Mouse (Mus musculus) spleen, postnatal 36 days (tissue): ENCODE results near the gene Tmem69.

Experiments
- DNase-seq, 2 experiments: peaks; one replicate each; pipeline ENCODE4 v3.0.0; 2022; ENCODE audit warnings: low spot score in 2 of 2, mixed read lengths in 1 of 2

Tmem69 gene

DNA sequence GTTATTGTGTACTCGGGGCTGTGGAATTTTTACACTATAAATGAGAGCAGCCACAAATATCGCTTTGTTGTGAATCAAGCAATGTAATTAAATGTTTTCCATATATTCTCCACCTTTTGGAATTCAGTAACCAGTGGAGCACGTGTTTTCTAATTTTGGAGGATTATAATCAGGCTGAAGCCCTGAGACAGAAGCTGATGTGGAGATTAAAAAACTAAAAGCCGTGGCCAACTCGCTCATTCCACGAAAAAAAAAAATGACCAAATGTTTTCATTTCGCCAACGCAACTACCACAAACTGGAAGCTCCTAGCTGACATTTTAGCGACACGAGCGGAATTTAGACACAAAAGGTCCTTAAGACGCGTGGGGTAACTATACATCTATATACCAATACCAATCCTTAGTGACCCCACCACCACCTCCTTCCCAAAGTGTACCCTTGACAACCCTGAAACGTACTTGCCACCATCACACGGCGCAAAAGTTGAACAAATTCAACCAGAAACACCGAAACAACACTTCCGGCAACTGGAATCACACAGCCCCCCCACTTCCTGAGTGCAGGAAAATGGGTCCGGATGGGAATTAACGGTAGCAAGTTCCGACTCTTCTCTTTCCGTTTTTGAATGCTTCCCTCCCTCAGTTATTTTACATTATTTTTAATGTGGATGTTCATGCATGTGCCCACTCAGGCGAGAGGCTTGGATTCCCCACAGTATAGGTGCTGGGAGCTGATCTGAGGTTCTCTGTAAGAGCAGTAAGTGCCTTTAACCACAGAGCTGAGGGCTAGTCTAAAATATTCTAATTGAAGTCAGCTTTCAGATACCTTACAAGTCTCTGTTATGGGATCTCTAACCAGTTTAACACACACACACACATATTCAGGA is at the start of gene Tmem69:
Tmem69 (minus strand) TSS at position 524 of the 888 bp plus-strand sequence.
- peak; percentile 65 to 77 for DNase-seq

DNA sequence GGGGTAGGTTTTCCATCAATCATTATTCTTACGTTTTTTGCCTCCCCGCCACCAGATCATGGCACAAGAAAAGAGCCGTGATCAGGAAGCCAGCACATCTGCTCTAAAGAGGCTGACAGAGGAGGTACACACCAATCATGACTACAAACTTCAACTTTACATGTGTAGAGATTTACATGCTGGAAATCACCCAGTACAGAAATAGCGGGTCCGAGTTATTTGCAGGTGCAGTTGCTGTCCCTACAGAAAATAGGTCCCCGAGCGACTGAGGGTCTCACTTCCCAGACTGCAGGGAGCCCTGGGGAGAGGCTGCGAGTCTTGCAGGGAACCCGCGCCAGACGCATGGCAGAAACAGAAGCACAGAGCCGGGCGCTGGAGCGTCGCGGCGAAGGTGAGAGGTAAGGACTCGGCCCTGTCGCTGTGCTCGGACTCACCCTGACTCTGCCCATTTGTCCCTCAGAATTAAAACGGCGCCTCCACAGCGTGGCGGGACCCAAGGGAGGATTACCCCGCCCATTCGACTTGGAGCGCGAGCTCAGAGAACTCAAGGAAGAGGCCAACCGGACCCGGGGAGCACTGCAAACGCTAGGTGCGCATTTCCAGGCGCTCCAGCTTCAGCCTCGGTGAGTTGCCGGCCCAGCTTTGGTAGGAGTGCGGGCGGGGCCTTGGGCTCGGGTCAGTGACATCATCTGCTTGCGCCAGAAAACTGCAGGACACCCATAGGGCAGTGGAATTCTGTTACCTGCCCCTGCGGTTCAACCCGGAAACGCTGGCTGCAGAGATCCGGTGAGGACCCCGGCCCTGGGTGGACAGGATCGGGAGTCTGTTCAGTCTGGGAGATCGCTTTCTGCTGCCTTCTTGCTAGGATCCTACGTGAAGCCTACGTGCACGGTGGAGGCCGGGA is 41.5 kb upstream of the Tmem69 start:
- peak; percentile 86 to 87 for DNase-seq

DNA sequence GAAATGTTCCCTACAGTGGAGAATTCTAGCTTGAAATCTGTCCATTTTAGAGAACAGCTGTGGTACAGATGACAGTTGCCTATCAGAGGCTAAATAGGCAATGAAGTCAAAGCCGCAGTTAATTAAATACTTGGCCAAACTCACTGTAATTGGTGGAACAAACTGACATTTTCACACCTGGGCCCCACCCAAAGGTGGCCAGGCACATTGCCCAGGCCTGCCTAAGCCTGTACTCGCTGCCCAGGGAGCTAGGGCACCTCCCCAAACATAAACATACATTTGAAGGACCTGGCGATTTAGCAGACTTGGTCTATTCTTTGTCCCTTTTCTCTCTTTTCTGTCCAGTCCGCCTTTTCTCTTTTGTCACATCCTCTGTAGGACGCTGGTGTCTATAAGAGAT is 40.6 kb upstream of the Tmem69 start, which contains the start of gene Ccdc17:
Ccdc17 (plus strand) TSS at position 276 of the 400 bp plus-strand sequence.
- no peak for DNase-seq

DNA sequence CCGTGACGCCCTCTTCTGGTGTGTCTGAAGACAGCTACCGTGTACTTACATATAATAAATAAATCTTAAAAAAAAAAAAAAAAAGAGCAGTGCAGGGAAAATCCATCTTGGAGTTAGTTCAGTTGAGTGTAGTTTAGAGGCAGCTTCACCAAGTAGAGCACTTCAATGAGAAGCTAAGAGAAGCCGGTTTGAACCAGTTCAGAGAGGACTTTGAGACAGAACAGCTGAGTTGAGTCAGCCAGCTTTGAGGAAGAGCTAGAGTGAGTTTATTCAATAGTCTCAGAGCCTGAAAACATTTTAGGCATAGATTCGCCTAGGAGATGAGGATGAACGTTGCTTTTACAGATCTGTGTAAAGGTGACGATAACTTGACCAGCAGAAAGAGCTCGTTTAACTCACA is 40.1 kb upstream of the Tmem69 start:
- DNase-seq: no peak

DNA sequence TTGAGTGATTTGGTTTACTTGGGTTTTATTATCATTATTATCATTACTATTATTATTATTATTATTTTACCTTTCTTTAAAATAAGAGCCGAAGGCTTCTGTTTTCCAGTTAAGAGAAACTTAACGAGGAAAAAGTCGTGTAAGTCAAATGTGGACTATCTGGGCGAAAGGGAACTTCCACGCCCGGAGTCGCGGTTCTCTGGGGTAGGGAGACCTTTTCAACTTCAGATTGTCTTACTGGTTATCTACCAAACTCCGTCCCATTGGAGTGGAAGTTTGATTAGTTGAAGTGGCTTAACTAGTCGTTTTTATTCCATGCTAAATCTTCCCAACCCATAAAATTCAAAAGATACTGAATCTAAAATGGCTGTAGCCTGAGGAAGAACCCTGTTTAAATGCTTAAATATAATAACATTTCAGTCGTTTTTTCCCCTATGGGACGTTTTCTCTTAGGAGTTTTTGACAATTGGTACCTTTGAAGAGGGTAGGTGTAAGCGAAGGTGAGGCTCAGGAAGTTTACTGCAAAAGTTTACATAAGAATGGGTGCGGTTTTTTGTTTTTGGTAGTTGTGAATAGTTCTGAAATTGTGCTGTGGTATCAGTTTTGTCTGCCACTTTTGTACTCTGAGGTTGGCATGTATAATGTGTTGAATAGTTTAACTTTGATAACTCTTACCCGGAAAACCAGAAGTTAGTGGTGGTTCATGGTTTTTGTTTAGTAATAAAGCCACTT is 2.6 kb upstream of the Tmem69 start:
- DNase-seq: peak in 1 of 2 experiments; percentile 29

DNA sequence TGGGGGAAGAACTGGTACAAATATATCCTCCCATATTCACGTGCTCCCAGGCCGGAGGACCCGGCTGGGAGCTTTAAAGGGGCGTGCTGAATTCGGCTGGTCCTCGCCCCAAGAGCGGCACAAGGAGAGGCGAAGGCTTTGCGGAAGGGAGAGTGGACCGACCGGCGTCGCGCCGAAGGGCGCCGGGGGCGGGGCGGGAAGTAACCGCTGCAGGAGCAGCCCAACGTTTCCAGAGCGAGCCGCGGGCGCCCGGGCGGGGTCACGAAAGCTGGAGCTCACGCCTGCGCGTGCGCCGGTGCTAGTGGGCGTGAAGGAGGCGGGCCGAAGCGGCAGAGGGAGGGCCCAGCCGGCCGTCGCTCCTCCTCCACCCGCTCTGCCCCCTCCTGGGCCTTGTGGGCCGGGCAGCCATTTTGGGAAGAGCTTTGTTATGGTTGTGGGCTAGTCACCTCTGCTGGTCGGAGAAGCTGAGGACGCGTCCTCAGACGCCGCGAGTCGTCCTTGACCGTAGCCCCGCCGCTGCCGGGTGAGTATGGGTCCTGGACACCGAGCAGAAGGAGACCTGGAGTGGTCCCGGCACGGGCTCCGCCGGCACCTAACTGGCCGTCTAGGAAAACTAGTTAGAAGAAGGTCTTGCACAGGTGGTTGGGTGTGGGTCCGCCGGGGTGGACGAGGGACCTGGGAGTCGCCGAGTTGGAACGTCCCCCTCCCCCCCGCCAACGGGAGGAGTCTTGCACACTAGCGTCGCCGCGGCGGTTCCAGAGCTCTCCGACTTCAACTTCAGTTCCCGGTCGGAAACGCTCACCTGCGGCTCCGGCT is 1.8 kb upstream of the Tmem69 start, which contains the start of gene Gpbp1l1:
Gpbp1l1 (plus strand) TSS at position 353 of the 816 bp plus-strand sequence.
- peak; percentile 98 for DNase-seq

DNA sequence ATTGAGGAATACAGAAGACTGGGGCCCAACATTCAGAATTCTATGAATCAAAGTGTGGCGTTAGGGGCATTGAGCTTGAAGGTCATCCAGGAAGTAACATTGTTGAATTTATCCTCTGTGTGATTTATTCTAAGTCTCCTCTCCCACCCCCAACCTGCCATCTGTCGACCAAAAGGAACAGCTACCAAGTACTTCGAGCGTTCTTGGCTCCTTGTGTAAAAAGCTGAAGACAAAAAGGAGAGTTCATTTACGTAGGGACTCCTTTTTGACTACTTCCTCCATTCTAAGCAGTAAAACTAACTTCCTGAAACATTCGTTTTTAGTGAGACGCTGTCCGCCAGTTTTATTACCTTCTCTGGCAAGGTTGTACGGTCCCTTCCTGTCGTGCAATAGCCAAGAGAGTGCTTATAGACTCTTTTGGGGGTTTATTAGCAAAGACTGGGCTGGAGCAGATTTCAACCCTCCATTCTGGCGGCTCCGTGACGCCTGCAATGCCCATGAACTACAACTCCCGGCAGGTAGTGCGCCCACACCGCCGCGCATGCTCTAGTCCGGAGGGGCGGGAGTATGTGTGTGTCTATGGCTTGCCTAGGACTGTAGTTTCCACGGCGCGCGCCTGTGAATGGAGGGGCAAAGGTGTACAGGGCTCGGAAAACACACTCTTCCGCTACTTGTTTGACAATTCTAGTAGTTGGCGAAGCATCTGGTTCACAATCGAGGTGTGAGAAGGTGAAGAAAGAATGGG is 997 bp upstream of the Tmem69 start:
- DNase-seq: peak; percentile 93 to 96

DNA sequence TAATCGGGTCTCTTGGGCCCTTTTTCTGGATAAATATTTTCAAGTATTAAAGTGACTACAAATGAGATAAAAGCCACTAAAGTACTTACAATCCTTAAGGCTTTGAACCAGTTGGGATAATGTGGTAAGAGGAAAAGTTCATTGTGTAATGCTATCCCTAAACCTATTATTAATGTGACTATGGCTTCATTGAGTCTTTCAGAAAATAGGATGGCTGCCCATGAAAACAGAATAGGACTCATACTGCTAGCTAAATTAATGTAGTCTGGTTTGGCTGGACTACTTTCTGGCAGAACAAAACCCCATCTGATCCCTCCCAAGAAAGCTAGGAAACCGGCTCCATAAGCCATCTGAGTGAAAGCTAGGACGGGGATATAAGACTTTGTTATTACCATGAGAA is 2.7 kb downstream of the Tmem69 start:
- DNase-seq: no peak

DNA sequence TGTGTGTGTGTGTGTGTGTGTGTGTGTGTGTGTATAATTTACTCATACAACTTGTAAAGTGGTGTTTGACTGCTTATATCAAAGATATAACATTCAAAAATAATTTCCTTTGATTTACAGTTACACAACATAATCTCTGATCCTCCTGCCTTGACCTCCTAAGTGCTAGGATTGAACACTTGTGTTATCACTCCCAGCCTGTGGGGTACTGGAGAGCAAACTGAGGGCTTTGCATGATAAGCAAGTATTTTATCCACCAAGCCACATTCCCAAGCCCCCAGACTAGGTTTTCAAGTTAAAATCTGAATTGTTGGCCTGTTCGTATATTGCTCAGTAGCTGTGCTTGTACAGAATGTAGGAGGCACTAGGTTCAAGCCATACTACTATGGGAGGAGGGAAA is 5.3 kb downstream of the Tmem69 start:
- no peak for DNase-seq

DNA sequence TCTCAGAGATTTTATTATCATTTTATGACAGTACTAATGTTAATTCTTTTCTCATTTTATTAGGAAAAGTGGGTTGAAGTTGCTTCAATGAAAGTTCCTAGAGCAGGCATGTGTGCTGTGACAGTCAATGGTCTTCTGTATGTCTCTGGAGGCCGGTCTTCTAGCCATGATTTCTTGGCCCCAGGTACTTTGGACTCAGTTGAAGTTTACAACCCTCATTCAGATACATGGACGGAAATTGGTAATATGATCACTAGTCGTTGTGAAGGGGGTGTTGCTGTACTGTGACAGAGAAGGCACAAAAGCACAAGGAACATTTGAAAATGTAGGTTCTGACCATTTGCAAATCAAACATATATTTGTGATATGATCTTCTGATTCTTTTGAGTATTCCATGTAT is 18.0 kb downstream of the Tmem69 start:
- DNase-seq: no peak

DNA sequence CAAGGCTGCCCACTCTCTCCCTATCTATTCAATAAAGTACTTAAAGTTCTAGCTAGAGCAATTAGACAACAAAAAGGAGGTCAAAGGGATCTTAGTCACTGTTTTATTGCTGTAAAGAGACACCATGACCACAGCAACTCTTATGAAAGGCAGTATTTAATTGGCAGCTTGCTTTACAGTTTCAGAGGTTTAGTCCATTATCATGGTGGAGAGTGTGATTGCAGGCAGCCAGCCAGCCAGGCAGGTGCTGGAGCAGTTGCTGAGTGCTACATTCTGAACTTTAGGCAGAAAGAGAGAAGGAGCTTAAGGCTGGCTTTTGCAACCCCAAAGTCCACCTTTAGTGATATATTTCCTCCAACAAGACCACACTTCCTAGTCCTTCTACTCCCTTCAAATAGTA is 19.4 kb downstream of the Tmem69 start:
- no peak for DNase-seq

DNA sequence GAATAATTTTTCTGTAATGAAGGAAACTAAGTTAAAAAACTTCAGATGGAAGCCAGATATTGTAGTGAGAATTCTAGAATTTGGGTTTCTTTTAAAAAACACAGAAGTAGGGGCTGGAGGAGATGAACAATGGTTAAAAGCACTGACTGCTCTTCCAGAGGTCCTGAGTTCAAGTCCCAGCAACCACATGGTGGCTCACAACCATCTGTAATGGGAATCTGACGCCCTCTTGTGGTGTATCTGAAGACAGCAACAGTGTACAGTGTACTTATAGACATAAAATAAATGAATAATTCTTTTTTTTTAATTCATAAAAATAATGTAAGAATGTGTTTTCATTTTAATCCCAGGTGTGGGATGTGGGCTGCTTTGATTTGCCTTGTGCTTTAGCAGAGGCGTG is 24.6 kb downstream of the Tmem69 start:
- DNase-seq: no peak

DNA sequence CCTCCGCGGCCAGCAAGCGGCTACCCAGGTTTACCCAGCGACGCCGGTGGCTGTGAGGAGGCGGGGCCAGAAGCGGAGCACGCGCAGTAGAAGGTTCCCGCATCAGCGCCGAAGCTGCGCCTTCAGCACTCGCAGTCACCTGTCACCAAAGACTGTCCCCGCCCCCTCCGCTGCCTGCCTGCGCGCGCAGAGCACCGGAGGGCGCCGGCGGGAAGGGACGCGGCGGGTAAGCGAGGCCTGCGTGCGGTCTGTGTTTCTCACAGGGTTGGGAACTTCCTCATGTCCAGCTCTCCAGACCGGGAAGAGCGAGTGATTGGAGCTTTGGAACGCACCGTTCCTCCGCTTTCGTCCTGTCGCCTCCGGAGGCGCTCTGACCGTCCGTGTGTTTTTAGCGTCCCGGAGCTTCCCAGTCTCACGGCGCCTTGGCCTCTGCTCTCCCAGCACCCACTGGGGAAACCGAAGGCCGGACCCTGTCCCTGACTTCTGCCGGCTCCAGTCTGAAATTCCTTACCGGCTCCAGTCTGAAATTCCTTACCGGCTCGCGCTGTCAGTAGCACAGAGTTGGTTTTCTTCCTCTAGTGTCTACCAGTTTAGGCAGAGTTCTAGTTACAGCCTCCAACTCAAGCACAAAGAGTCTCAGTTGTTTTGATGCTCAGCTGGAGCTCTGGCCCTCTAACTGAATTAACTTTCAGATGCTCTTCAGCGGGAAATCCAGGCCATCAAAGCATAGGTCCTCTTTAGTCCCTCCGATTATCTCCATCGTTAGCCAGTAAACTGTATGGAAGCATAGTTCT is 48.1 kb downstream of the Tmem69 start, which contains the start of gene Ipp:
Ipp (plus strand) TSS at position 125 of the 794 bp plus-strand sequence.
- DNase-seq: peak; percentile 96

DNA sequence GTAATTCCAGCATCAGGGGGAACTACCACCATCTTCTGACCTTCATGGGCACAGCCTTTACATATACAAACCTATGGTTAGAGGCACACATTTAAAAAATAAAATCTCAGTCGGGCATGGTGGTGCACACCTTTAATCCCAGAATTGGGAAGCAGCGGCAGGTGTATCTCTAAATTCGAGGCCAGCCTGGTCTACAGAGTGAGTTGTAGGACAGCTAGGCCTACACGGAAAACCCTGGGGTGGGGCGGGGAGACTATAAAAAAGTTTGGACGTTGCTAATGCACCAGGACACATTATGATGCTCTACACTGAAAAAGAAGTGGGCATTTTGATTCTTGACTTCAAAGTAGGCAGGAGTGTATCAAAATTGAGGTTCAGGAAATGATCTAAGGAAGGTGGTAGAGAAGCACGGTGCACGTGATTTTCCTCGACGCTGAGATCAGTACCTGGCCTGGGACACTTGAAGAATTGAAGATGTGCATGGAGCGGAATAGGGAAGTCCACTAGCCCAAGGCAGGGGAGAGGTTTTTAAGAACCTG is 48.8 kb downstream of the Tmem69 start:
- no peak for DNase-seq
